In the genomic region with DNA sequence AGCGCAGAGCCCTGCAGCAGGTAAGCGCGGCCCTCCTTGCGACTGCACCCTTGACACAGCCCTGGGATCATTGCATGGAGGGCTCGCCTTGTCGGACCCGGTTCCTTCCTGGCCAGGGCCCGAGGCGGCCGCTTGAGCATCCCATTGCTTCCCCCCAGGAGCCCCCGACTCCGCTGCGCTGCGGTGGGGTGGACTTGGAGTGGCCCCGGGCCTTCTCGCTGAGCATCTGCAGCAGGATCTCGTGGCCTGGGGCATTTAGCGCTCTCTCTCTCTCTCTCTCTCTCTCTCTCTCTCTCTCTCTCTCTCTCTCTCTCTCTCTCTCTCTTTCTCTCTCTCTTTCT, we compare ENCODE assay signal across 8 mouse cellular contexts. TPM values are rescaled to one million over a fixed set of nuclear protein-coding genes. Genes with fewer than 3 reads are reported as not detected.
DNase-seq lines count a peak whose midpoint lies in the region; ATAC-seq and TF ChIP-seq lines count a peak whose summit lies in the region.

No protein-coding gene starts in this region.

- no peak for TF ChIP-seq CTCF in G1E (IDR thresholded peaks at IDR 0.05; ENCODE audit: low read depth, low read length)
- no peak for TF ChIP-seq CTCF in forebrain, postnatal 0 days (IDR thresholded peaks at IDR 0.05; ENCODE audit: low read depth)
- no peak for TF ChIP-seq CTCF in liver, postnatal 0 days (IDR thresholded peaks at IDR 0.05; ENCODE audit: low read depth)

- no peak for ATAC-seq in heart, embryonic 15.5 days (replicated peaks; ENCODE audit: insufficient number of reproducible peaks, insufficient read depth, low FRiP score, low read depth)
- no peak for ATAC-seq in G1E (ENCODE audit: extremely low read depth, insufficient number of reproducible peaks, low FRiP score, poor library complexity, severe bottlenecking)
- ATAC-seq in forebrain, postnatal 0 days = peak; percentile 47; the same call in 1 of the 2 replicates
- peak; percentile 28 for ATAC-seq in liver, postnatal 0 days

- intact Hi-C loops in heart, postnatal 25 days (cut with DNase I) = loop anchor here (10.0 kb wide), 1 partner anchor 90 kb away; the partner anchor contains the start of gene Psmd1

- TF ChIP-seq EP300 in liver, postnatal 0 days (IDR thresholded peaks at IDR 0.05; ENCODE audit: low read depth) = no peak

- H3K36me3 ChIP-seq in heart, embryonic 15.5 days = no peaks in the 10 kb centered on the region
- H3K36me3 ChIP-seq in G1E (replicated peaks) = peaks cover 34% of the 10 kb centered on the region
- H3K36me3 ChIP-seq in forebrain, postnatal 0 days (ENCODE audit: insufficient read depth) = peaks cover 15% of the 10 kb centered on the region
- no peaks in the 10 kb centered on the region for H3K36me3 ChIP-seq in liver, postnatal 0 days (replicated peaks; ENCODE audit: insufficient read depth, low read length)

- H3K27me3 ChIP-seq in heart, embryonic 15.5 days = no peaks in the 10 kb centered on the region
- H3K27me3 ChIP-seq in G1E (ENCODE audit: insufficient read depth, low read length) = no peaks in the 10 kb centered on the region
- no peaks in the 10 kb centered on the region for H3K27me3 ChIP-seq in forebrain, postnatal 0 days (ENCODE audit: insufficient read depth, low read length)
- H3K27me3 ChIP-seq in liver, postnatal 0 days (ENCODE audit: insufficient read depth, low read length) = no peaks in the 10 kb centered on the region

- peaks cover 14% of the 10 kb centered on the region for H3K4me1 ChIP-seq in heart, embryonic 15.5 days (replicated peaks)
- H3K4me1 ChIP-seq in G1E (ENCODE audit: insufficient read depth, low read depth, low read length) = peaks cover 21% of the 10 kb centered on the region
- H3K4me1 ChIP-seq in forebrain, postnatal 0 days (ENCODE audit: insufficient read depth) = peaks cover 7% of the 10 kb centered on the region
- peaks cover 8% of the 10 kb centered on the region for H3K4me1 ChIP-seq in liver, postnatal 0 days (ENCODE audit: insufficient read depth)

- peak overlapping the region; percentile 97 for H3K4me3 ChIP-seq in heart, embryonic 15.5 days
- peak overlapping the region; percentile 78 for H3K4me3 ChIP-seq in G1E (ENCODE audit: low read depth, low read length)
- H3K4me3 ChIP-seq in forebrain, postnatal 0 days (ENCODE audit: low read depth, low read length) = peak overlapping the region; percentile 81
- peak overlapping the region; percentile 85 for H3K4me3 ChIP-seq in liver, postnatal 0 days (ENCODE audit: low read depth, low read length)

- no peaks in the 10 kb centered on the region for H3K9me3 ChIP-seq in heart, embryonic 15.5 days (replicated peaks)
- H3K9me3 ChIP-seq in G1E (replicated peaks) = no peaks in the 10 kb centered on the region
- no peaks in the 10 kb centered on the region for H3K9me3 ChIP-seq in forebrain, postnatal 0 days (ENCODE audit: low read length)
- H3K9me3 ChIP-seq in liver, postnatal 0 days (ENCODE audit: low read length) = no peaks in the 10 kb centered on the region

- H3K4me2 ChIP-seq in heart, embryonic 15.5 days = peak overlapping the region; percentile 93
- peak overlapping the region; percentile 46 for H3K4me2 ChIP-seq in forebrain, postnatal 0 days (ENCODE audit: low read depth)
- H3K4me2 ChIP-seq in liver, postnatal 0 days (ENCODE audit: low read depth, low read length) = peak overlapping the region; percentile 98

- peak overlapping the region; percentile 78 for H3K9ac ChIP-seq in heart, embryonic 15.5 days
- peak overlapping the region; percentile 73 for H3K9ac ChIP-seq in forebrain, postnatal 0 days
- H3K9ac ChIP-seq in liver, postnatal 0 days (replicated peaks) = peak overlapping the region; percentile 70

- no peak overlapping the region for H3K27ac ChIP-seq in heart, embryonic 15.5 days
- H3K27ac ChIP-seq in forebrain, postnatal 0 days (ENCODE audit: low read depth, low read length) = peak overlapping the region; percentile 85; the same call in 1 of the 2 replicates
- H3K27ac ChIP-seq in liver, postnatal 0 days (ENCODE audit: low read depth) = no peak overlapping the region

- no peak for DNase-seq in heart, postnatal 25 days (ENCODE audit: low spot score)
- no peak for DNase-seq in G1E (ENCODE audit: low spot score)
- no peak for DNase-seq in forebrain, postnatal 0 days
- no peak for DNase-seq in liver, postnatal 0 days
- no peak for DNase-seq in right cerebral cortex, adult 2 months (ENCODE audit: low spot score in 2 of 2)
- DNase-seq in gastrocnemius, adult 18-20 months (ENCODE audit: low spot score) = no peak
- no peak for DNase-seq in adrenal gland, postnatal 4 days (ENCODE audit: low spot score in 2 of 2)

- under 1% methylated on average over 18 of the region's 18 CpGs for WGBS in heart, embryonic 15.5 days
- WGBS in forebrain, postnatal 0 days = under 1% methylated on average over 18 of the region's 18 CpGs
- WGBS in liver, postnatal 0 days (ENCODE audit: insufficient replicate concordance) = 0% methylated on average over 18 of the region's 18 CpGs

RNA-seq across cellular contexts. Expression of gene Armc9, which starts 0.2 kb away (rescaled TPM):
- polyA plus RNA-seq in heart, embryonic 15.5 days (2015; fragmentation: Nextera tagmentation; extraction: Ambion mirVana) = 9.1 and 15.0 TPM in 2 replicates
- total RNA-seq in heart, postnatal 25 days (2021) = 1 to 10 TPM; 3.2 to 3.4 TPM
- total RNA-seq in G1E (2014; fragmentation: Nextera tagmentation) (11.2 and 15.0 TPM in 2 replicates), G1E (2017) (8.0 and 12.3 TPM in 2 replicates)
- 4.0 and 4.8 TPM in 2 replicates for polyA plus RNA-seq in G1E (2012)
- total RNA-seq in forebrain, postnatal 0 days (2014; rRNA removed) = 25.9 and 29.1 TPM in 2 replicates
- 30.8 and 35.2 TPM in 2 replicates for polyA plus RNA-seq in forebrain, postnatal 0 days (2015; fragmentation: Nextera tagmentation; extraction: Ambion mirVana)
- 4.7 and 5.0 TPM in 2 replicates for polyA plus RNA-seq in liver, postnatal 0 days (2015; fragmentation: Nextera tagmentation; extraction: Ambion mirVana)
- total RNA-seq in gastrocnemius, adult 18-20 months (2021) = 1 to 10 TPM; 2.4 to 2.7 TPM
- 10 to 100 TPM; 16.1 to 16.8 TPM for total RNA-seq in adrenal gland, postnatal 4 days (2021)

RNA-seq across cellular contexts. Expression of gene Gm21972, which starts 21.4 kb away (rescaled TPM):
- polyA plus RNA-seq in heart, embryonic 15.5 days (2015; fragmentation: Nextera tagmentation; extraction: Ambion mirVana) = 0.26 TPM in 1 of 2 replicates, not detected in the other
- under 1 TPM; 0.65 to 0.95 TPM for total RNA-seq in heart, postnatal 25 days (2021)
- total RNA-seq in G1E (2014; fragmentation: Nextera tagmentation) (8.2 and 15.5 TPM in 2 replicates), G1E (2017) (9.3 and 17.7 TPM in 2 replicates)
- 9.2 and 10.7 TPM in 2 replicates for polyA plus RNA-seq in G1E (2012)
- 1.5 and 1.8 TPM in 2 replicates for total RNA-seq in forebrain, postnatal 0 days (2014; rRNA removed)
- 0.52 and 0.54 TPM in 2 replicates for polyA plus RNA-seq in forebrain, postnatal 0 days (2015; fragmentation: Nextera tagmentation; extraction: Ambion mirVana)
- not detected in 2 replicates for polyA plus RNA-seq in liver, postnatal 0 days (2015; fragmentation: Nextera tagmentation; extraction: Ambion mirVana)
- under 1 TPM in 1 of 2 experiments, not detected in 1; 0.39 TPM for total RNA-seq in gastrocnemius, adult 18-20 months (2021)
- 1 to 10 TPM; 4.0 to 4.6 TPM for total RNA-seq in adrenal gland, postnatal 4 days (2021)

RNA-seq across cellular contexts. Expression of gene Htr2b, which starts 43.0 kb away (rescaled TPM):
- 0.16 and 0.23 TPM in 2 replicates for polyA plus RNA-seq in heart, embryonic 15.5 days (2015; fragmentation: Nextera tagmentation; extraction: Ambion mirVana)
- total RNA-seq in heart, postnatal 25 days (2021) = under 1 TPM; 0.10 to 0.20 TPM
- total RNA-seq in G1E (2014; fragmentation: Nextera tagmentation) = not detected in 2 replicates
- 0.11 and 0.12 TPM in 2 replicates for total RNA-seq in G1E (2017)
- polyA plus RNA-seq in G1E (2012) = not detected in 2 replicates
- total RNA-seq in forebrain, postnatal 0 days (2014; rRNA removed) = 0.08 TPM in 1 of 2 replicates, not detected in the other
- 0.22 TPM in 1 of 2 replicates, not detected in the other for polyA plus RNA-seq in forebrain, postnatal 0 days (2015; fragmentation: Nextera tagmentation; extraction: Ambion mirVana)
- polyA plus RNA-seq in liver, postnatal 0 days (2015; fragmentation: Nextera tagmentation; extraction: Ambion mirVana) = not detected in 2 replicates
- not detected for total RNA-seq in gastrocnemius, adult 18-20 months (2021)
- total RNA-seq in adrenal gland, postnatal 4 days (2021) = under 1 TPM; 0.45 to 0.56 TPM

Comparison
In these comparisons a context has a peak if more than half of its experiments do, and no peak if none do; other contexts are left out.
1. ATAC-seq: peak in forebrain, postnatal 0 days (single experiment) and liver, postnatal 0 days (single experiment); none in heart, embryonic 15.5 days (single experiment) and G1E (single experiment).
2. H3K4me2 ChIP-seq: peak in every context shown above with its lines; median percentile 98 in liver, postnatal 0 days; 93 in heart, embryonic 15.5 days; 46 in forebrain, postnatal 0 days.
3. Peak in every context shown above with its lines, with median percentiles within 50 percentile points of each other: H3K4me3 ChIP-seq and H3K9ac ChIP-seq.